Mouse (Mus musculus): ENCODE data around the gene Apobec1.

DNA sequence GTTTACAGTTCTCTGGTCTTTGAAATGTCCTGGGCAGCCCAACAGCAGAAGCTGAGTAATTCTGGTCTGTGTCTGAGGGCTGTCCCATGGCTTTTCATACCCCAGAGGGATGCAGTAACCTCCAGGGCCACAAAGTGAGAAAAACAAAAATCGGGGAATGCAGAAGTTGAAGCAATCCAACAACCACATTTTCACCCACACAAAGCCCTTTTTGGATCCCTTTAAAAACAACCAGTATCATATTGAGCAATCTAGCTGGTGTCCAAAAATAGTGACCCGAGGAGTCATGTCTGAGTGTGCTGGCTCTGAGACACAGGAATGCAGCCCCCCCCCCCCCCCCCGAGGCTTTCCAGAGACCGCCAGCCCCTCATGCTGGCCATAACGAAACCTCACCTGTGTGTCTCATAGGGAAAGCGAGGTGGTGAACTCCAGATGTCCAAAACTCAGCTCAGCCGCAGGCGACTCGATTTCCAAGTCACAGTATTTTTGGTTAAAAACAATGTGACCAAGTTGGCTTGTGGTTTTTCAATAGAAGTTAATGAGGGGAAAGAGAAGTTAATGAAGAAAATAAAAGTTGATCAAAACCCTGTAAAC lies 56.9 kb downstream of the Apobec1 start:
- no peak for TF ChIP-seq MAX (IDR thresholded peaks at IDR 0.05; ENCODE audit: low read depth)
- TF ChIP-seq POLR2A (IDR thresholded peaks at IDR 0.05; ENCODE audit: insufficient read length, low read depth) = no peak
- TF ChIP-seq TCF12 (IDR thresholded peaks at IDR 0.05; ENCODE audit: insufficient read depth, poor library complexity, severe bottlenecking) = no peak
- no peak for TF ChIP-seq POLR2AphosphoS2 (IDR thresholded peaks at IDR 0.05; ENCODE audit: insufficient read length, low read depth)
- no peak for TF ChIP-seq USF1 (IDR thresholded peaks at IDR 0.05; ENCODE audit: low read depth)

Measured in myocyte (in vitro differentiated cells).